Comparison of ENCODE assay signal across 8 mouse cellular contexts in the genomic region with DNA sequence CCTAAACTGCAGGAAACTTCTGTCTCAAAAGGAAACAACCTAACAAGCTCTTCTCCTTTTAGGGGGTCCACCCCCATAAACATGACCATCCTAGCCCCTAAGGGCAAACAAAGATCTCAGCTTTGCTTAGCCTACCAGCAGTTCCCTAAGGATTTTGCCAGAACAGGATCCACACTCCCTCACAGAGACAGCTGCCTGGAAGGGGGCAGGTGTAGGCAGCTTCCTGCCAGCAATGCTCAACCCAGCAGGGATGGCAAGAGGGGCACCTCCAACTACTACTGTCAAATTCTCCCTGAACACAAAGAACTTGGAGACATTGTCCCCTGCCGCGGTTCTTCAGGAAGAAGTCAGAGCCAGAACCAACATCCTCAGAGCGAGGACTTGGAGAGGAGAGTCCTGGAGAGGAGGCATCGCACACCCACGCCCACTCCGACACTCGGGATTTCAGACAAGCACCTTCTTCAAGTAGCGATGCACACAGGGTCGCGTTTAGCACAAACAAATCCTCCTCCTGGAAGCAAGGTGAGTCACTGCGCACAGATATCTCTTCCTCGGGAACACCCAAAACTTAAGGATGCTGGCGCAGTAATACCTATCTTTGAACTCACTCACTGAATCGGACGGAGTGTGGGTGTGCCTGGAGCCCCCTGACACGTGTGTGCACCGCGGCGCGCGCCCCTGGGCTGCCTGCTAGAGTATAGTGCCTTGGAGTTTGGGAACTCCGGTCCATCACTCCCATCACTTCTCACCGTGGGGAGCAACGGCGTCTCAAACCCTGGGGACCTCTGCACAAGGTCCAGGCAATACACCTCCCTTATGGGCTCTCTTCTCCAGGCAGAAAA. TPM values are rescaled to one million over a fixed set of nuclear protein-coding genes. Genes with fewer than 3 reads are reported as not detected.
DNase-seq lines count a peak whose midpoint lies in the region; ATAC-seq and TF ChIP-seq lines count a peak whose summit lies in the region.

No protein-coding gene starts in this region.

- no peak; the same call in 1 of the 2 replicates for ATAC-seq in heart, embryonic 16.5 days (replicated peaks; ENCODE audit: extremely low read depth, insufficient read depth, low FRiP score)
- ATAC-seq in liver, embryonic 16.5 days (ENCODE audit: low read depth): no peak
- ATAC-seq in activated CD4-positive, CD25-positive, alpha-beta regulatory T cell, adult 4 months: no peak

- H3K9me3 ChIP-seq in heart, embryonic 16.5 days (replicated peaks; ENCODE audit: control insufficient read depth, low read length): 0 out of 2 replicates have a peak, but pooled peaks cover 3% of the 10 kb centered on the region
- no peaks in the 10 kb centered on the region for H3K9me3 ChIP-seq in liver, embryonic 16.5 days (replicated peaks; ENCODE audit: control insufficient read depth, low read length)

- H3K4me3 ChIP-seq in left cerebral cortex, adult 2 months: peak overlapping the region; percentile 61
- H3K4me3 ChIP-seq in heart, embryonic 16.5 days (ENCODE audit: low read length): peak overlapping the region; percentile 76
- peak overlapping the region; percentile 60 for H3K4me3 ChIP-seq in liver, embryonic 16.5 days (ENCODE audit: low read depth, low read length)

- H3K4me2 ChIP-seq in heart, embryonic 16.5 days (ENCODE audit: low read depth, low read length): peak overlapping the region; percentile 94
- peak overlapping the region; percentile 52 for H3K4me2 ChIP-seq in liver, embryonic 16.5 days (ENCODE audit: low read depth, low read length)

- no peaks in the 10 kb centered on the region for H3K36me3 ChIP-seq in heart, embryonic 16.5 days (ENCODE audit: control insufficient read depth, insufficient read depth)
- H3K36me3 ChIP-seq in liver, embryonic 16.5 days (ENCODE audit: control insufficient read depth, insufficient read depth): no peaks in the 10 kb centered on the region

- H3K4me1 ChIP-seq in heart, embryonic 16.5 days (ENCODE audit: control insufficient read depth, insufficient read depth, low read length): peaks cover 25% of the 10 kb centered on the region
- no peaks in the 10 kb centered on the region; the same call in none of the 2 replicates for H3K4me1 ChIP-seq in liver, embryonic 16.5 days (ENCODE audit: control insufficient read depth, low read depth, low read length)

- H3K27me3 ChIP-seq in heart, embryonic 16.5 days (ENCODE audit: control insufficient read depth, insufficient read depth, low read length): peaks cover 14% of the 10 kb centered on the region; the same call in 1 of the 2 replicates
- peaks cover 40% of the 10 kb centered on the region for H3K27me3 ChIP-seq in liver, embryonic 16.5 days (ENCODE audit: control insufficient read depth, insufficient read depth, low read depth, low read length)

- DNase-seq in left cerebral cortex, adult 2 months (ENCODE audit: extremely low spot score in 1 of 2, low spot score in 2 of 2): peak in 1 of 2 experiments; percentile 31
- no peak for DNase-seq in left cerebral cortex, adult 11 months (ENCODE audit: low spot score)
- peak; percentile 51 for DNase-seq in cerebellum, adult 9-11 months
- DNase-seq in layer of hippocampus, postnatal 10 days (ENCODE audit: low spot score in 2 of 2): no peak
- DNase-seq in layer of hippocampus, adult 11-12 months (ENCODE audit: low spot score): no peak

- no peak for TF ChIP-seq CTCF in left cerebral cortex, adult 2 months (IDR thresholded peaks at IDR 0.05)

- intact Hi-C loops in left cerebral cortex, adult 2 months (cut with DNase I): loop anchor here (10.0 kb wide), 1 partner anchor 335 kb away; no protein-coding TSS in a partner anchor

- H3K27ac ChIP-seq in left cerebral cortex, adult 2 months: no peak overlapping the region
- H3K27ac ChIP-seq in heart, embryonic 16.5 days (ENCODE audit: low read length): peak overlapping the region; percentile 84
- no peak overlapping the region for H3K27ac ChIP-seq in liver, embryonic 16.5 days (ENCODE audit: low read length)

- 1% methylated on average over 25 of the region's 25 CpGs for WGBS in heart, embryonic 16.5 days
- 1% methylated on average over 25 of the region's 25 CpGs for WGBS in liver, embryonic 16.5 days (ENCODE audit: insufficient replicate concordance)

- peak overlapping the region; percentile 86 for H3K9ac ChIP-seq in heart, embryonic 16.5 days (ENCODE audit: low read length)
- peak overlapping the region; percentile 43; the same call in 1 of the 2 replicates for H3K9ac ChIP-seq in liver, embryonic 16.5 days (ENCODE audit: low read depth, low read length)

RNA-seq across cellular contexts. Expression of gene Tead4, which starts 1.1 kb away (rescaled TPM):
- 1 to 10 TPM in 1 of 2 experiments, under 1 TPM in 1; 0.91 to 1.7 TPM for total RNA-seq in left cerebral cortex, adult 2 months (2021)
- 2.5 and 2.7 TPM in 2 replicates for polyA plus RNA-seq in heart, embryonic 16.5 days (2015; fragmentation: Nextera tagmentation; extraction: Ambion mirVana)
- 0.44 and 0.51 TPM in 2 replicates for polyA plus RNA-seq in liver, embryonic 16.5 days (2015; fragmentation: Nextera tagmentation; extraction: Ambion mirVana)
- polyA plus RNA-seq in activated CD4-positive, CD25-positive, alpha-beta regulatory T cell, adult 4 months (2017; shearing (Covaris generic)): not detected
- total RNA-seq in layer of hippocampus, postnatal 10 days (2021): under 1 TPM; 0.82 to 0.91 TPM

RNA-seq across cellular contexts. Expression of gene Tulp3, which starts 56.1 kb away (rescaled TPM):
- total RNA-seq in left cerebral cortex, adult 2 months (2021): 10 to 100 TPM; 20.1 to 21.9 TPM
- 11.0 and 11.1 TPM in 2 replicates for polyA plus RNA-seq in heart, embryonic 16.5 days (2015; fragmentation: Nextera tagmentation; extraction: Ambion mirVana)
- 1.4 and 1.7 TPM in 2 replicates for polyA plus RNA-seq in liver, embryonic 16.5 days (2015; fragmentation: Nextera tagmentation; extraction: Ambion mirVana)
- polyA plus RNA-seq in activated CD4-positive, CD25-positive, alpha-beta regulatory T cell, adult 4 months (2017; shearing (Covaris generic)): 1 to 10 TPM; 2.0 to 2.5 TPM
- 10 to 100 TPM; 23.2 to 24.2 TPM for total RNA-seq in layer of hippocampus, postnatal 10 days (2021)
